Mouse (Mus musculus) stomach, embryonic 14.5 days (tissue): Measurements from ENCODE around the gene Mkrn1. TPM values are rescaled to one million over a fixed set of nuclear protein-coding genes. Genes with fewer than 3 reads are reported as not detected.

ENCODE experiments used
- ATAC-seq: fragments of 200-750 bp; cut with Nextera tagmentation; 2 replicates; pipeline ENCODE4 v1.8.0; 2017; ENCODE audit warnings: low read depth, moderate TSS enrichment; ENCODE audit not compliant: insufficient number of reproducible peaks, insufficient read depth, low FRiP score
- H3K27ac ChIP-seq: fragments of 300-500 bp; sonication (generic); 2 replicates; pipeline ENCODE4 v1.5.1; 2014; ENCODE audit warnings: mild to moderate bottlenecking, low read length, moderate library complexity, mixed read lengths
- H3K27me3 ChIP-seq: fragments of 300-500 bp; sonication (generic); 2 replicates; pipeline ENCODE4 v1.6.1; 2014; ENCODE audit warnings: low read length, control low read depth, mixed read lengths; ENCODE audit not compliant: control insufficient read depth, insufficient read depth
- H3K36me3 ChIP-seq: fragments of 300-500 bp; sonication (generic); 2 replicates; pipeline ENCODE4 v1.6.1; 2014; ENCODE audit warnings: mild to moderate bottlenecking, control low read depth, low read length, moderate library complexity, mixed read lengths; ENCODE audit not compliant: control insufficient read depth, insufficient read depth
- H3K4me1 ChIP-seq: fragments of 300-500 bp; sonication (generic); 2 replicates; pipeline ENCODE4 v1.6.1; 2014; ENCODE audit warnings: low read length, control low read depth, mixed read lengths; ENCODE audit not compliant: control insufficient read depth, insufficient read depth
- H3K4me2 ChIP-seq: fragments of 300-500 bp; sonication (generic); replicated peaks from 2 replicates; pipeline ENCODE4 v1.6.1; 2014; ENCODE audit warnings: low read depth, low read length, control low read depth
- H3K4me3 ChIP-seq: fragments of 300-500 bp; sonication (generic); 2 replicates; pipeline ENCODE4 v1.5.1; 2014; ENCODE audit warnings: low read depth, low read length, control low read depth
- H3K9ac ChIP-seq: fragments of 300-500 bp; sonication (generic); replicated peaks from 2 replicates; pipeline ENCODE4 v1.6.1; 2014; ENCODE audit warnings: low read depth, mild to moderate bottlenecking, control low read depth, low read length, moderate library complexity, mixed read lengths
- H3K9me3 ChIP-seq: fragments of 300-500 bp; sonication (generic); 2 replicates; pipeline ENCODE4 v1.6.1; 2016; ENCODE audit warnings: low read depth, low read length, control low read depth; ENCODE audit not compliant: control insufficient read depth
- WGBS: fragments of 180-500 bp; shearing (Covaris S2); extraction: QIAGEN DNeasy Blood & Tissue Kit; methylation state at CpG from one replicate; pipeline ENCODE4 v1.1.7; 2014; 5-methylcytosine and 5-hydroxymethylcytosine counted together
- polyA plus RNA-seq: library from polyadenylated mRNA; unstranded; fragments of >200 nt; fragmentation: Nextera tagmentation; extraction: Ambion mirVana; gene quantifications from 2 replicates; pipeline ENCODE4 v1.2.1, GENCODE M21; 2014

The Mkrn1 gene
- polyA plus RNA-seq, 1 experiment from 2014 or later, result 56.3 TPM

- Histone ChIP-seq H3K27me3 (no peaks in the 10 kb centered on the region), H3K36me3 (peaks cover 4% of the 10 kb centered on the region; the same call in 1 of the 2 replicates), H3K4me1 (no peaks in the 10 kb centered on the region), H3K9me3 (no peaks in the 10 kb centered on the region), H3K27ac (no peak overlapping the region), H3K4me3 (no peak overlapping the region), H3K4me2 (no peak overlapping the region), H3K9ac (no peak overlapping the region)
- WGBS, result 70% methylated on average over 7 of the region's 7 CpGs
- no peak for ATAC-seq
Measured at GRCm38 (mm10) chr6:39400343-39400742, 19.9 kb downstream of the Mkrn1 start.

- no peak overlapping the region for H3K4me3 ChIP-seq
- H3K27ac ChIP-seq, result no peak overlapping the region
- H3K27me3 ChIP-seq, result no peaks in the 10 kb centered on the region
- ATAC-seq, result no peak
- WGBS, result 89% methylated on average over 9 of the region's 9 CpGs
- no peak overlapping the region for H3K9ac ChIP-seq
- H3K4me1 ChIP-seq, result no peaks in the 10 kb centered on the region
- H3K36me3 ChIP-seq, result no peaks in the 10 kb centered on the region; the same call in 1 of the 2 replicates
- no peaks in the 10 kb centered on the region for H3K9me3 ChIP-seq
- H3K4me2 ChIP-seq, result no peak overlapping the region
Measured at GRCm38 (mm10) chr6:39398342-39398741, 21.9 kb downstream of the Mkrn1 start.

GRCm38 (mm10) chr6:39397046-39397445 is 23.2 kb downstream of the Mkrn1 start:
- no peaks in the 10 kb centered on the region; the same call in 1 of the 2 replicates for H3K36me3 ChIP-seq
- H3K9ac ChIP-seq, result no peak overlapping the region
- 96% methylated on average over 6 of the region's 6 CpGs for WGBS
- H3K27ac ChIP-seq, result no peak overlapping the region
- no peak overlapping the region for H3K4me3 ChIP-seq
- H3K9me3 ChIP-seq, result no peaks in the 10 kb centered on the region
- no peaks in the 10 kb centered on the region for H3K4me1 ChIP-seq
- ATAC-seq, result no peak
- no peak overlapping the region for H3K4me2 ChIP-seq
- H3K27me3 ChIP-seq, result no peaks in the 10 kb centered on the region

- Histone ChIP-seq H3K4me3 (no peak overlapping the region), H3K27ac (no peak overlapping the region), H3K9ac (no peak overlapping the region), H3K9me3 (no peaks in the 10 kb centered on the region), H3K27me3 (no peaks in the 10 kb centered on the region), H3K4me1 (no peaks in the 10 kb centered on the region), H3K36me3 (no peaks in the 10 kb centered on the region; the same call in 1 of the 2 replicates), H3K4me2 (no peak overlapping the region)
- WGBS, result 73% methylated on average over 4 of the region's 4 CpGs
- ATAC-seq, result no peak
Measured at GRCm38 (mm10) chr6:39395916-39396315, 24.3 kb downstream of the Mkrn1 start.

GRCm38 (mm10) chr6:39395471-39395870 is 24.8 kb downstream of the Mkrn1 start:
- WGBS, result 89% methylated on average over 4 of the region's 4 CpGs
- ATAC-seq, result no peak
- H3K4me1 ChIP-seq, result no peaks in the 10 kb centered on the region
- H3K9me3 ChIP-seq, result no peaks in the 10 kb centered on the region
- no peak overlapping the region for H3K27ac ChIP-seq
- H3K4me3 ChIP-seq, result no peak overlapping the region
- no peaks in the 10 kb centered on the region for H3K27me3 ChIP-seq
- H3K36me3 ChIP-seq, result no peaks in the 10 kb centered on the region; the same call in 1 of the 2 replicates
- no peak overlapping the region for H3K4me2 ChIP-seq
- no peak overlapping the region for H3K9ac ChIP-seq

GRCm38 (mm10) chr6:39389988-39390387 is 30.3 kb downstream of the Mkrn1 start:
- Histone ChIP-seq H3K4me3 (no peak overlapping the region), H3K36me3 (no peaks in the 10 kb centered on the region), H3K9me3 (no peaks in the 10 kb centered on the region), H3K9ac (no peak overlapping the region), H3K4me1 (no peaks in the 10 kb centered on the region), H3K27me3 (no peaks in the 10 kb centered on the region), H3K4me2 (no peak overlapping the region), H3K27ac (no peak overlapping the region)
- no peak for ATAC-seq
- 98% methylated on average over 2 of the region's 2 CpGs for WGBS

- Histone ChIP-seq H3K36me3 (no peaks in the 10 kb centered on the region), H3K9me3 (no peaks in the 10 kb centered on the region), H3K4me1 (peaks cover 6% of the 10 kb centered on the region; the same call in 1 of the 2 replicates), H3K27ac (peak within 1 kb of the TSS; percentile 49; the same call in 1 of the 2 replicates), H3K4me2 (peak within 1 kb of the TSS; percentile 60), H3K27me3 (0 out of 2 replicates have a peak, but pooled peaks cover 3% of the 10 kb centered on the region), H3K4me3 (peak within 1 kb of the TSS; percentile 33), H3K9ac (peak within 1 kb of the TSS; percentile 18)
- no peak for ATAC-seq
- WGBS, result 6% methylated on average over 20 of the region's 20 CpGs
Measured at GRCm38 (mm10) chr6:39381125-39381880, 39.0 kb downstream of the Mkrn1 start, which contains the start of gene Rab19. TSS of gene Rab19 (plus strand) at chr6:39381175.

GRCm38 (mm10) chr6:39380276-39380675 is 40.0 kb downstream of the Mkrn1 start:
- H3K9me3 ChIP-seq, result no peaks in the 10 kb centered on the region
- peaks cover 8% of the 10 kb centered on the region; the same call in 1 of the 2 replicates for H3K4me1 ChIP-seq
- H3K4me3 ChIP-seq, result no peak overlapping the region
- H3K4me2 ChIP-seq, result no peak overlapping the region
- H3K27ac ChIP-seq, result no peak overlapping the region
- ATAC-seq, result no peak
- WGBS, result 89% methylated on average over 3 of the region's 3 CpGs
- H3K27me3 ChIP-seq, result 0 out of 2 replicates have a peak, but pooled peaks cover 3% of the 10 kb centered on the region
- H3K9ac ChIP-seq, result no peak overlapping the region
- no peaks in the 10 kb centered on the region for H3K36me3 ChIP-seq
